Mouse (Mus musculus) embryonic facial prominence, embryonic 12.5 days (tissue): ENCODE data around the gene Fbln1. TPM values are rescaled to one million over a fixed set of nuclear protein-coding genes. Genes with fewer than 3 reads are reported as not detected.
A peak's percentile ranks its signal among the peaks of the same experiment; 100 is the strongest.

Experiments
- ATAC-seq: fragments of 200-750 bp; cut with Nextera tagmentation; 2 replicates; pipeline ENCODE4 v1.8.0; 2017; ENCODE audit not compliant: insufficient number of reproducible peaks, insufficient read depth, low FRiP score, low TSS enrichment
- H3K27ac ChIP-seq: fragments of 300-500 bp; sonication (generic); 2 replicates; pipeline ENCODE4 v1.5.1; 2016; ENCODE audit warnings: mild to moderate bottlenecking
- H3K27me3 ChIP-seq: fragments of 300-500 bp; sonication (generic); 2 replicates; pipeline ENCODE4 v1.6.1; 2016; ENCODE audit warnings: mild to moderate bottlenecking, moderate library complexity
- H3K36me3 ChIP-seq: fragments of 300-500 bp; sonication (generic); 2 replicates; pipeline ENCODE4 v1.6.1; 2016; ENCODE audit warnings: mild to moderate bottlenecking
- H3K4me1 ChIP-seq: fragments of 300-500 bp; sonication (generic); 2 replicates; pipeline ENCODE4 v1.6.1; 2016
- H3K4me2 ChIP-seq: fragments of 300-500 bp; sonication (generic); replicated peaks from 2 replicates; pipeline ENCODE4 v1.6.1; 2016; ENCODE audit warnings: mild to moderate bottlenecking, moderate library complexity
- H3K4me3 ChIP-seq: fragments of 300-500 bp; sonication (generic); 2 replicates; pipeline ENCODE4 v1.5.1; 2016; ENCODE audit warnings: mild to moderate bottlenecking
- H3K9ac ChIP-seq: fragments of 300-500 bp; sonication (generic); 2 replicates; pipeline ENCODE4 v1.6.1; 2016; ENCODE audit warnings: mild to moderate bottlenecking, moderate library complexity
- H3K9me3 ChIP-seq: fragments of 300-500 bp; sonication (generic); 2 replicates; pipeline ENCODE4 v1.6.1; 2016; ENCODE audit warnings: mild to moderate bottlenecking, moderate library complexity
- WGBS: fragments of 180-500 bp; shearing (Covaris S2); methylation state at CpG from one replicate; pipeline ENCODE4 v1.1.7; 2016; 5-methylcytosine and 5-hydroxymethylcytosine counted together
- polyA plus RNA-seq: library from polyadenylated mRNA; unstranded; fragments of >200 nt; fragmentation: Nextera tagmentation; extraction: Ambion mirVana; gene quantifications from 2 replicates; pipeline ENCODE4 v1.2.1, GENCODE M21; 2016

The Fbln1 gene
- polyA plus RNA-seq, 1 experiment from 2014 or later = 236 TPM

DNA sequence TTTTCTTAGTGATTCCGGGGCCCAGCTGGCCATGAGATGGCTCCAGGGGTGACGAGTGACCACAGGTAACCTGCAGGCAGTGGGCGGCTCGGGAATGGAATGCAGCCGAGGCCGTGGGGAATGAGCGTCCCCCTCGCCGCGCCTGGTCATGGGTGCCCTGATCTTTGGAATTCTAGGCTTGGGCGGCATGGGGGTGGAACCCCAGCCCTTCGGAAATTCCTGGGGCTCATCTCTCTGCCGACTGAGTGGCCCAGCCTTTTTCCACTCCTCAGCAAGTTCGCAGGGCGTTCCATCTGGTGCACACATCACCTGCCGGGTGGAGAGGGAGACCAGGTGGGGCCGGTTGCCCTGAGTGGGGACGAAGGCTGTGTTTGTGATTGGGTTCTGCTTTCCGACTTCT lies 62.1 kb downstream of the Fbln1 start:
- Histone ChIP-seq H3K4me1 (no peaks in the 10 kb centered on the region), H3K27me3 (no peaks in the 10 kb centered on the region), H3K4me2 (no peak overlapping the region), H3K9me3 (no peaks in the 10 kb centered on the region), H3K27ac (no peak overlapping the region), H3K9ac (no peak overlapping the region), H3K36me3 (peaks cover 36% of the 10 kb centered on the region), H3K4me3 (no peak overlapping the region)
- 75% methylated on average over 19 of the region's 19 CpGs for WGBS
- no peak for ATAC-seq

DNA sequence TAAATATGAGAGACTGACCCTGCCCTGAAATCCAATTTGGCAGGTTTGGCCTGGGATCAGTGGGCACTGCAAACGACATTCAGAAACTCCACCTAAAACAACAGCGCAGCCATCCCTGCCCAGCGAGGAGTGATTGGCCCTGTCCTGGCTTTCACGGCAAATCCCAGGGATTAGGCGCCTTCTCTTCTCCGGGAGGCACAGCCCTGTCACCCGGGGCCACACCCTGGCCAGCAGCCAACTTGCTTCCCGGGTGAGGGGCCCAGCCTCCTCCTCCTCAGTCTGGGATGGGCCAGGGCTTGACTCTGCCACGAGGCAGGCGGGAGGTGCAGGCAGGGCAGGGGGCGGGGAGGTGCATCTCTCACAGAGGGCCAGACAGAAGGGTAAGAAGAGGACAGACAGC lies 67.2 kb downstream of the Fbln1 start:
- H3K4me2 ChIP-seq = no peak overlapping the region
- peaks cover 9% of the 10 kb centered on the region for H3K36me3 ChIP-seq
- peaks cover 2% of the 10 kb centered on the region; the same call in 1 of the 2 replicates for H3K4me1 ChIP-seq
- H3K4me3 ChIP-seq = no peak overlapping the region
- H3K9me3 ChIP-seq = no peaks in the 10 kb centered on the region
- H3K9ac ChIP-seq = no peak overlapping the region
- 29% methylated on average over 11 of the region's 11 CpGs for WGBS
- ATAC-seq = no peak
- no peaks in the 10 kb centered on the region for H3K27me3 ChIP-seq
- H3K27ac ChIP-seq = no peak overlapping the region

DNA sequence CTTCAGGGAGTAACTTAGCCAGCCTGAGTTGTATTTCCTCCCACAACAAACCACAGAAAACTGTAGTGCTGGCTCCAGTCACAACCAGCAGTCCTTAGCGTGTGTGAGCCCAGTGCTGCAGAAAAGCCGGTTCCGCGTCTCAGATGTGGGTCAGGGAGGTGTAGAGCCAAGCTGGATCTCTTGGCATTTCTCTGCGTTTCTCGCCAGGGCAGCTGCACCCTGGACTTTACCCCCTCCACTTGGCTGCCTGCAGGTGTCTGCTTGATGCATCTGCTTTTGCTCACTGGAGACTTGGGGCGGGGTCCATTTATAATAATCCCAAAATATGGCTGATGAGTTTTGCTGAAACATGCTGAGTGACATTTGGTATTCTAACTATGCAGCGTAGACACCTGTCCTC lies 71.5 kb downstream of the Fbln1 start:
- H3K27ac ChIP-seq = no peak overlapping the region
- peaks cover 2% of the 10 kb centered on the region; the same call in 1 of the 2 replicates for H3K4me1 ChIP-seq
- no peak overlapping the region for H3K9ac ChIP-seq
- H3K4me2 ChIP-seq = no peak overlapping the region
- no peaks in the 10 kb centered on the region for H3K9me3 ChIP-seq
- no peak for ATAC-seq
- 79% methylated on average over 8 of the region's 8 CpGs for WGBS
- peaks cover 7% of the 10 kb centered on the region for H3K36me3 ChIP-seq
- no peak overlapping the region for H3K4me3 ChIP-seq
- no peaks in the 10 kb centered on the region for H3K27me3 ChIP-seq

DNA sequence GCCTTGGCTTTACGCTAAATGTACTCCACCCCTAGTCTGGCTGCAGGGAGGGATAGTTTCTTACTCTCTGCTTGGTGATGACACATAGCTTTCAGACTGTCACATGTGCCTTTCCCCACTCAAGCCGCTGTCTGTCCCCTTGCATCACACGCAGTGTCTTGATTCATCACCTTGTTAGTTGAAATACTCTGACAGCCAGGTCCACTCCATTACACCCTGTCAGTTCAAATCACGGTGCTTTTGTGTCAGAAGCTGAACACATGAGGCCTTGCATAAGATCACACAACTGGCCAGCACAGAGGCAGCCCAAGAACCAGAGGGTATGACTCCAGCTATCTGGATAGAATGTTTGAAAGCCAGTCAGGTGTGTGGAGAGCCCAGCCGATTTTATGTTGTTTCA lies 73.2 kb downstream of the Fbln1 start:
- ATAC-seq = no peak
- Histone ChIP-seq H3K4me1 (no peaks in the 10 kb centered on the region), H3K4me3 (no peak overlapping the region), H3K9me3 (no peaks in the 10 kb centered on the region), H3K36me3 (peaks cover 4% of the 10 kb centered on the region), H3K4me2 (no peak overlapping the region), H3K9ac (no peak overlapping the region), H3K27me3 (no peaks in the 10 kb centered on the region), H3K27ac (no peak overlapping the region)
- 80% methylated on average over 5 of the region's 5 CpGs for WGBS

DNA sequence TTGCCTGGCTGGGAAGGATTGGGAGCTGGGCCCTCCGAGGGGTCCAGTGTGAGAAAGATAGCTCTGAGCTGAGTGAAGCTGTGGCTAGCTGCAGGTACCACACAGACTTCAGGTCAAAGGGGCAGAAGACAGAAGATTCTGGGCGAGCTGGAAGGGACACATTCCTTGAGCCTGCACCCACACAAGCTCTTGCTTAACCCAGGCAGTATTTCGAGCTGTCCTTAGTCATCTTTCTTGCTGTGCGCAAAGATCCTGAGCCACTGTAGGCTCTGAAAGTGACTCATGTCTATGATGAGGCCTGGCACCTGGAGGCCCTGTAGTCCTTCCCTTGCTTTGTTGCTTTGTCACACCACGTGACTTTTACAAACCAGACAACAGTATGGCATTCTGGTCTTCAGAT lies 76.3 kb downstream of the Fbln1 start:
- no peaks in the 10 kb centered on the region for H3K4me1 ChIP-seq
- no peaks in the 10 kb centered on the region for H3K27me3 ChIP-seq
- 78% methylated on average over 5 of the region's 5 CpGs for WGBS
- no peak overlapping the region for H3K9ac ChIP-seq
- H3K36me3 ChIP-seq = peaks cover 18% of the 10 kb centered on the region
- no peaks in the 10 kb centered on the region for H3K9me3 ChIP-seq
- no peak overlapping the region for H3K4me2 ChIP-seq
- no peak overlapping the region for H3K27ac ChIP-seq
- no peak overlapping the region for H3K4me3 ChIP-seq
- no peak for ATAC-seq

DNA sequence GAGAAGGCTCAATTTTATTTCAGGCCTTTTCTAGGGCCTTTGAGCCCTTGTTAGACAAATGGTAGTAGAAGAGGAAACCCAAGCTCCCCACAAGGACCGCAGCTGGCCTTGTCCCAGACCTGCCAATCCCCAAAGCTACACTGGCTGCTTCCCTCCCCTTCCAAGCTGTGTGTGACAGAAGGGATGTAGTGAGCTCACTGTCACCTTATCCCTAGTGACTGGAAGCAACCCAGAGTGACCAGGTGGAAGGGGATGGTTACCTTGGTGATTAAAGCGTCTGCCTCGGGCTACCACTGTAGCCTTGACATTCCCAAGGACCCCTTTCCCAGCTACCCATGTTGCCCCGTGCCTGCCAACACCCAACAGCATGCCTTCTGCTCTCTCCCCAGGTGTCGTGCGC lies 78.9 kb downstream of the Fbln1 start:
- Histone ChIP-seq H3K9ac (no peak overlapping the region), H3K27ac (no peak overlapping the region), H3K4me2 (no peak overlapping the region), H3K27me3 (no peaks in the 10 kb centered on the region), H3K36me3 (peaks cover 24% of the 10 kb centered on the region), H3K9me3 (no peaks in the 10 kb centered on the region), H3K4me1 (no peaks in the 10 kb centered on the region), H3K4me3 (no peak overlapping the region)
- ATAC-seq = no peak
- WGBS = 91% methylated on average over 6 of the region's 6 CpGs

DNA sequence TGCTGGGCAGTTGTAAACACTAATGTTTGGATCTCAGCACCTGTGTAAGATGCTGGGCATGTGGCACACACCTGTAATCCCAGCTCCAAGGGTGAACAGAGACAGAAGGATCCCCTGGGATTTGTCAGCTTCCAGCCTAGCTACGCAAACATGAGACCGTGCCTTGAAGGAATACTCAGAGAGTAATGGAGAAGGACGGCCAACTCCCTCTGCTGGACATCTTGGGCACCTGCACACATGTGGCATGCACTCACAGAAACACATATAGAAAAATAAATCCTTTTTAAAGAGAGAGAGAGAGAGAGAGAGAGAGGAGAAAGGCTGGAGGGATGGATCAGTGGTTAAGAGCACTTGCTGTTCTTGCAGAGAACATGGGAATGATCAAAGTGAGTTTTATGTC lies 88.9 kb downstream of the Fbln1 start:
- Histone ChIP-seq H3K27me3 (no peaks in the 10 kb centered on the region), H3K9me3 (no peaks in the 10 kb centered on the region), H3K4me1 (peaks cover 18% of the 10 kb centered on the region), H3K36me3 (no peaks in the 10 kb centered on the region), H3K4me2 (no peak overlapping the region), H3K27ac (no peak overlapping the region), H3K9ac (no peak overlapping the region), H3K4me3 (no peak overlapping the region)
- 73% methylated on average over 3 of the region's 3 CpGs for WGBS
- ATAC-seq = no peak

DNA sequence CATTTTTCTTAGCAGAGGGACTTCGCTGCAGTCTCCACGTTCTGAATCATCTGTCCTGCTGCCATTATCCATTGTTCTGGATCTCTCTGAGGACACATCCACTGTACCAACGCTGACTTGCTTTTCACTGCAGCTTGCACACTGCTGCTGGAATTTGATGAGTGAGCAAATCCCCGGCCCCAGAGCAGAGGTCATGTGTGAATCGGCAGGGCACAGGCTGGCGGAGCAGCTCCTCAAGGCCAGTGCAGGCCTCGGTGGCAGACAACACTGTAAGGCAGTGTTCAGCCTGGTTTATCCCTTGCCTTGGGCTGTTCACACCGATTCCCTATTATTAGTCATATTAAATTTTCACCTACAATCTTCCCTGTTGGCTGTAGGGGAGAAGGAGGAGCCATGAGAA lies 89.8 kb downstream of the Fbln1 start:
- ATAC-seq = 0 out of 2 replicates have a peak, but pooled peaks have one; percentile 35
- H3K27ac ChIP-seq = peak overlapping the region; percentile 41
- no peaks in the 10 kb centered on the region for H3K27me3 ChIP-seq
- H3K4me3 ChIP-seq = no peak overlapping the region
- peaks cover 18% of the 10 kb centered on the region for H3K4me1 ChIP-seq
- H3K9ac ChIP-seq = no peak overlapping the region
- no peaks in the 10 kb centered on the region for H3K36me3 ChIP-seq
- H3K4me2 ChIP-seq = no peak overlapping the region
- 43% methylated on average over 8 of the region's 8 CpGs for WGBS
- H3K9me3 ChIP-seq = no peaks in the 10 kb centered on the region

DNA sequence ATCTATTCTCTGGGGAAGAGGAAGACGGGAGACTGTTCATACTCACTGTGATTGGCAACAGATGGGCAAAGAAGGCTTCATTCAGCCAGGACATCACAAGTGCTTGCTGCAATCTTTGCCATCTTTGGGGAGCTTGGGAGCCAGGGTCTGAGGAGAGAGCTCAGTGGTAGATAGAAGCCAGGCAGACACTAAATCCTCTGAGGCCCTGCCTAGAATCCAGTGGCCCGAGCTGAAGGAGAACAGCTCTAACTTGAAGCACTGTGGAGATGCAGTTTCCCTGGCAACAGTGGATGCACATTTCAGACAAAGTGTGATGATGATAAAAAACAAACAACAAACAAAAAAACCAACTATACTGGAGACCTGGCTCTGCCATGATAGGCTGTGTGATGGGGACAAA lies 90.2 kb downstream of the Fbln1 start:
- Histone ChIP-seq H3K9me3 (no peaks in the 10 kb centered on the region), H3K36me3 (no peaks in the 10 kb centered on the region), H3K4me2 (no peak overlapping the region), H3K4me3 (no peak overlapping the region), H3K9ac (no peak overlapping the region), H3K27ac (peak overlapping the region; percentile 41), H3K4me1 (peaks cover 18% of the 10 kb centered on the region), H3K27me3 (no peaks in the 10 kb centered on the region)
- 39% methylated on average over 2 of the region's 2 CpGs for WGBS
- ATAC-seq = no peak

DNA sequence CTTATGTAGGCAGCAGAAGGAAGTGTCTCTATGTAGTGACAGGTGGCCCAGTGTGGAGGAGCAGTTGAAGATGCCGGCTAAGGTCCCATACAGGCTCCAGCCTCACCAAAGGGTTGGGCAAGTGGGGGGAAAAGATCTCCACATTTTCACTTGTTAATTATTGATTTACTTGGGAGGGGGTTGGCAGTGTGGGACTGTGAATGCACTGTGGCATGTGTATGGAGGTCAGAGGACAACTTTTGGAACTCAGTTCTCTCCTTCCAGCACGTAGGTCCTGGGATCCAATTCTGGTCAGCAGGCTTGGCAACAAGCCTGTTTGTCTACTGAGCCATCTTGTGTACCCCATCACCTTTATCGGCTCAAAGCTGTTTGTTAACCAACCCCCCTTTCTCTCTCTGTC lies 90.8 kb downstream of the Fbln1 start:
- Histone ChIP-seq H3K4me2 (no peak overlapping the region), H3K4me1 (peaks cover 18% of the 10 kb centered on the region), H3K9me3 (no peaks in the 10 kb centered on the region), H3K36me3 (no peaks in the 10 kb centered on the region), H3K27me3 (no peaks in the 10 kb centered on the region), H3K9ac (no peak overlapping the region), H3K27ac (no peak overlapping the region; the same call in 1 of the 2 replicates), H3K4me3 (no peak overlapping the region)
- ATAC-seq = no peak
- 87% methylated on average over 3 of the region's 3 CpGs for WGBS

DNA sequence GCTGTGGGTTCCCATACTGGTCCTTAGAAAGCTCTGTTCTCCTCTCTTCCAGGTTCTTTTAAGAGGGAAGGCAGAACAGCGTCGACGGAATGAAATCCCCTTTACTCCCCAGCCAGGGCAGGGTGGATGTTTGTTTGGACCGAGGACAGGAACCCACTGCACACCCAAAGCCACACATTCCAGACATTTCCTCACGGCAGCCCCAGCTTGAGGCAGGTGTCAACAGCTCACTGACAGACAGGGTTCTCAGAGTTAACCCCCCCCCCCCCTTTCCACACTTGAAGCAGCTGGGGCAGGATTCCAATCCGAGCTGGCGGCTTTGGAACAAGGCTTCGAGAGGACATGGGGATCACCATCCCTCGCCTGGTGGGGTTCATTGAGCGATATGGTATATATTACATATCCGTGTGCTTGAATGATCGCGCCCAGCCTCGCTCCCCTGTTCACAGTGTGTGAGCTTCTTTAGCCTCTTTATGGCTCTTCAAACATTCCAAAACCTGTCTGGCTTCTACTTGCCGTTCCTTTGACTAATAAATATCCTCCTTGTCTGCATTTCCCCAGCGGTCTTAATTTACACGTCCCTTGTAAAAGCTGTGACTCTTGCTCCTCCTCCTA lies 92.5 kb downstream of the Fbln1 start:
- H3K4me2 ChIP-seq = 0 out of 2 replicates have a peak overlapping the region, but pooled peaks have one; percentile 9

DNA sequence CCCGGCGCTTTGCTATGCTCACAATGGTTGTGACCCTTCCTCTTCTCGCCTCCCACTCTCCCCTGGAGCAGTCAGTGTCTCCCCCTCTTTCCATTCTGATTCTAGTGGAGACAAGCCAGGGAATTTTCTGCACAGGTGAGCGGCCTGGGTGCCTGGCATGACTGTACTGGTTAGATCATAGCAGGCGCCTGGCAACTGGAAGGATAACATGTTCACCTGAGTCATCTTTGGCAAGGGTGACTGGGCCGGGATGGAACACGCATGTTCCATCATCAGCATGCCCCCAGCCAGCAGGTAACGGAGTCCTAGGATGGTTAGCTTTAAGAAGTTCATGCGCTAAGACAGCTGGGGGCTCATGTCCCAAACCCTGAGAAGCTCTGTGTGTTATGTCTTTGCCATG lies 93.2 kb downstream of the Fbln1 start:
- Histone ChIP-seq H3K4me3 (no peak overlapping the region), H3K27ac (no peak overlapping the region), H3K4me2 (no peak overlapping the region), H3K9me3 (0 out of 2 replicates have a peak, but pooled peaks cover under 1% of the 10 kb centered on the region), H3K27me3 (no peaks in the 10 kb centered on the region), H3K36me3 (no peaks in the 10 kb centered on the region), H3K9ac (no peak overlapping the region), H3K4me1 (peaks cover 18% of the 10 kb centered on the region)
- no peak for ATAC-seq
- 85% methylated on average over 9 of the region's 9 CpGs for WGBS

More for the DNA sequence above, 92.5 kb downstream of the Fbln1 start:
- Histone ChIP-seq H3K27ac (peak overlapping the region; percentile 30; the same call in 1 of the 2 replicates), H3K4me3 (no peak overlapping the region), H3K9me3 (no peaks in the 10 kb centered on the region), H3K36me3 (no peaks in the 10 kb centered on the region), H3K27me3 (no peaks in the 10 kb centered on the region), H3K9ac (no peak overlapping the region), H3K4me1 (peaks cover 18% of the 10 kb centered on the region)
- ATAC-seq = 0 out of 2 replicates have a peak, but pooled peaks have one; percentile 52
- 50% methylated on average over 17 of the region's 17 CpGs for WGBS
